Mouse (Mus musculus): ENCODE data around the gene Pfn1.

GRCm38 (mm10) chr11:70605024-70605566, 49.3 kb downstream of the Pfn1 start:
- TF ChIP-seq GATA1 (IDR thresholded peaks at IDR 0.05; ENCODE audit: borderline replicate concordance, low read length) (no peak), FLI1 (IDR thresholded peaks at IDR 0.05; ENCODE audit: low read length) (no peak)

All from megakaryocyte, embryonic 14.5 days (primary cell).